Comparison of ENCODE assay signal across 12 mouse cellular contexts in the genomic region with DNA sequence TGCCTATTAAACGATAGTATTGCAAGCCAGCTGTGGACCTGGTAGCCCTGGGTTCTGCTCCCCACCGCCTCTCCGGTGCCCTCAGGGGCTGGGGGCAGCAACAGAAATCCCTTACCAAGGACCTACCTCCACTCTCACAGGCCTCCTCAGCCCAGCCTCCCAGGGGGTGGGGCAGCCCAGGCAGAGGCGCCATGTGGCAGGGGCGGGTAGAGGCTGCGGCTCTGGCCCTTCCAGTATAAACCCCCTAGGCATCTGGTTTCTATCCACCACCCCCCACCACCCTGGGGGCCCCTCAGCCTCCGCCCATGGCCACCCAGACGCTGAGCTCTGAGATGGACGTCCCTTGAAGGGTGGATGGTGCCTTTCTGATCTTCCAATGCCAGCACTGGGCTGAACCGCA. TPM values are rescaled to one million over a fixed set of nuclear protein-coding genes. Genes with fewer than 3 reads are reported as not detected.
DNase-seq lines count a peak whose midpoint lies in the region; ATAC-seq and TF ChIP-seq lines count a peak whose summit lies in the region.
"Had no signal": no experiment of that assay in that cellular context is flagged by ENCODE, and none has a peak within 500 bp of the region (broad histone marks: within the 10 kb centered on the region; RNA-seq: fewer than 3 reads in every experiment).

No protein-coding gene starts in this region.

- ATAC-seq in heart, embryonic 14.5 days (ENCODE audit: insufficient number of reproducible peaks, insufficient read depth, low FRiP score, low read depth): peak; percentile 19; the same call in 1 of the 2 replicates
- peak; percentile 59; the same call in 1 of the 2 replicates for ATAC-seq in embryonic facial prominence, embryonic 11.5 days (replicated peaks; ENCODE audit: insufficient number of reproducible peaks, low FRiP score, low TSS enrichment, low read depth)
- ATAC-seq in limb, embryonic 12.5 days (ENCODE audit: insufficient number of reproducible peaks, insufficient read depth, low FRiP score, low TSS enrichment, low read depth): peak; percentile 71
- ATAC-seq: activated CD4-positive, CD25-positive, alpha-beta regulatory T cell, adult 4 months had no signal

- H3K9ac ChIP-seq in heart, embryonic 14.5 days (ENCODE audit: low read length): peak overlapping the region; percentile 55
- H3K9ac ChIP-seq in embryonic facial prominence, embryonic 11.5 days (replicated peaks; ENCODE audit: low read length): peak overlapping the region; percentile 39
- H3K9ac ChIP-seq in limb, embryonic 12.5 days (replicated peaks): peak overlapping the region; percentile 46
- H3K9ac ChIP-seq: hindbrain, embryonic 15.5 days had no signal

- no peak for DNase-seq in heart, adult 11 months
- peak; percentile 74 for DNase-seq in embryonic facial prominence, embryonic 11.5 days (ENCODE audit: low spot score)
- DNase-seq in left cerebral cortex, adult 11 months (ENCODE audit: low spot score): no peak
- no peak for DNase-seq in cerebellum, adult 11-12 months
- DNase-seq in layer of hippocampus, adult 2 months (ENCODE audit: low spot score in 2 of 2): no peak

- H3K27me3 ChIP-seq in heart, embryonic 14.5 days (ENCODE audit: control insufficient read depth, insufficient read depth, low read length): peaks cover 4% of the 10 kb centered on the region; the same call in 1 of the 2 replicates
- peaks cover 88% of the 10 kb centered on the region for H3K27me3 ChIP-seq in E14TG2a.4 (ENCODE audit: insufficient read depth, low read length)
- H3K27me3 ChIP-seq in embryonic facial prominence, embryonic 11.5 days (ENCODE audit: control insufficient read depth, insufficient read depth, low read length): no peaks in the 10 kb centered on the region; the same call in 1 of the 2 replicates
- no peaks in the 10 kb centered on the region for H3K27me3 ChIP-seq in limb, embryonic 12.5 days

- 5% methylated on average over 10 of the region's 10 CpGs for WGBS in heart, embryonic 14.5 days
- WGBS in embryonic facial prominence, embryonic 11.5 days: 2% methylated on average over 10 of the region's 10 CpGs
- WGBS in limb, embryonic 12.5 days: 2% methylated on average over 10 of the region's 10 CpGs

- no peaks in the 10 kb centered on the region for H3K9me3 ChIP-seq in heart, embryonic 14.5 days (ENCODE audit: control insufficient read depth, low read length)
- no peaks in the 10 kb centered on the region for H3K9me3 ChIP-seq in E14TG2a.4 (ENCODE audit: low read length)
- no peaks in the 10 kb centered on the region for H3K9me3 ChIP-seq in embryonic facial prominence, embryonic 11.5 days (replicated peaks; ENCODE audit: control insufficient read depth, low read length)
- H3K9me3 ChIP-seq in limb, embryonic 12.5 days: no peaks in the 10 kb centered on the region
- H3K9me3 ChIP-seq: hindbrain, embryonic 15.5 days had no signal

- peaks cover 11 to 16% of the 10 kb centered on the region in 2 experiments; a peak in 3 of 4 replicates for H3K4me1 ChIP-seq in heart, embryonic 14.5 days (ENCODE audit: control insufficient read depth in 2 of 2, insufficient read depth in 2 of 2, low read length in 2 of 2)
- peaks cover 43% of the 10 kb centered on the region for H3K4me1 ChIP-seq in E14TG2a.4 (replicated peaks; ENCODE audit: low read depth, low read length)
- H3K4me1 ChIP-seq in embryonic facial prominence, embryonic 11.5 days (ENCODE audit: control insufficient read depth, insufficient read depth, low read length): peaks cover 11% of the 10 kb centered on the region; the same call in 1 of the 2 replicates
- H3K4me1 ChIP-seq in limb, embryonic 12.5 days (replicated peaks): peaks cover 30% of the 10 kb centered on the region

- H3K4me2 ChIP-seq in heart, embryonic 14.5 days (ENCODE audit: low read length): peak overlapping the region; percentile 51
- H3K4me2 ChIP-seq in embryonic facial prominence, embryonic 11.5 days (ENCODE audit: low read depth, low read length): peak overlapping the region; percentile 38
- H3K4me2 ChIP-seq in limb, embryonic 12.5 days: peak overlapping the region; percentile 48
- H3K4me2 ChIP-seq: hindbrain, embryonic 15.5 days had no signal

- H3K4me3 ChIP-seq in heart, embryonic 14.5 days (ENCODE audit: control insufficient read depth in 1 of 2, insufficient read depth in 1 of 2, low read depth in 1 of 2, low read length in 2 of 2): peak overlapping the region; percentile 1 to 9; a peak in 1 of 4 replicates
- peak overlapping the region; percentile 68 for H3K4me3 ChIP-seq in E14TG2a.4 (replicated peaks; ENCODE audit: low read length)
- peak overlapping the region; percentile 6; the same call in 1 of the 2 replicates for H3K4me3 ChIP-seq in embryonic facial prominence, embryonic 11.5 days (ENCODE audit: low read depth, low read length)
- 0 out of 2 replicates have a peak overlapping the region, but pooled peaks have one; percentile 15 for H3K4me3 ChIP-seq in limb, embryonic 12.5 days (replicated peaks)
- H3K4me3 ChIP-seq in layer of hippocampus, adult 2 months: no peak overlapping the region
- H3K4me3 ChIP-seq: erythroblast, embryonic 14.5 days; hindbrain, embryonic 15.5 days had no signal

- H3K27ac ChIP-seq in heart, embryonic 14.5 days (replicated peaks in 1 of 2; ENCODE audit: control insufficient read depth in 1 of 2, insufficient read depth in 1 of 2, low read depth in 2 of 2, low read length in 2 of 2): no peak overlapping the region
- H3K27ac ChIP-seq in embryonic facial prominence, embryonic 11.5 days (replicated peaks; ENCODE audit: low read depth, low read length): peak overlapping the region; percentile 62
- H3K27ac ChIP-seq in limb, embryonic 12.5 days: peak overlapping the region; percentile 54; the same call in 1 of the 2 replicates
- H3K27ac ChIP-seq in layer of hippocampus, adult 2 months: no peak overlapping the region
- H3K27ac ChIP-seq: hindbrain, embryonic 15.5 days had no signal

- TF ChIP-seq CTCF in E14TG2a.4 (conservative IDR thresholded peaks at IDR 0.05; ENCODE audit: low read length): no peak
- no peak for TF ChIP-seq CTCF in layer of hippocampus, adult 2 months (conservative IDR thresholded peaks at IDR 0.05)

- no peaks in the 10 kb centered on the region for H3K36me3 ChIP-seq in heart, embryonic 14.5 days (ENCODE audit: control insufficient read depth, insufficient read depth, low read length)
- no peaks in the 10 kb centered on the region for H3K36me3 ChIP-seq in E14TG2a.4 (ENCODE audit: insufficient read depth, low read length)
- H3K36me3 ChIP-seq in embryonic facial prominence, embryonic 11.5 days (replicated peaks; ENCODE audit: control insufficient read depth, insufficient read depth, low read depth, low read length): no peaks in the 10 kb centered on the region
- H3K36me3 ChIP-seq in limb, embryonic 12.5 days: no peaks in the 10 kb centered on the region
- H3K36me3 ChIP-seq: hindbrain, embryonic 15.5 days had no signal

RNA-seq across cellular contexts. Expression of a gene that starts 3.7 kb away (rescaled TPM):
- polyA plus RNA-seq in heart, embryonic 14.5 days (2014; fragmentation: Nextera tagmentation; extraction: Ambion mirVana): 0.22 TPM in 1 of 2 replicates, not detected in the other
- polyA plus RNA-seq in embryonic facial prominence, embryonic 11.5 days (2014; fragmentation: Nextera tagmentation; extraction: Ambion mirVana): 2.4 and 3.0 TPM in 2 replicates
- 3.1 and 4.3 TPM in 2 replicates for polyA plus RNA-seq in limb, embryonic 12.5 days (2016; fragmentation: Nextera tagmentation; extraction: Ambion mirVana)
- total RNA-seq in layer of hippocampus, adult 2 months (2021): under 1 TPM; 0.32 to 0.49 TPM
- total RNA-seq: megakaryocyte, adult 5-6 weeks had no signal
- polyA plus RNA-seq: activated CD4-positive, CD25-positive, alpha-beta regulatory T cell, adult 4 months; erythroblast, embryonic 14.5 days had no signal

RNA-seq across cellular contexts. Expression of a gene that starts 20.2 kb away (rescaled TPM):
- 45.0 and 48.4 TPM in 2 replicates for polyA plus RNA-seq in heart, embryonic 14.5 days (2014; fragmentation: Nextera tagmentation; extraction: Ambion mirVana)
- polyA plus RNA-seq in embryonic facial prominence, embryonic 11.5 days (2014; fragmentation: Nextera tagmentation; extraction: Ambion mirVana): 98.3 and 102 TPM in 2 replicates
- polyA plus RNA-seq in limb, embryonic 12.5 days (2016; fragmentation: Nextera tagmentation; extraction: Ambion mirVana): 95.6 and 99.6 TPM in 2 replicates
- total RNA-seq in layer of hippocampus, adult 2 months (2021): 10 to 100 TPM; 24.5 to 26.5 TPM

RNA-seq across cellular contexts. Expression of a gene that starts 35.2 kb away (rescaled TPM):
- 8.0 and 8.2 TPM in 2 replicates for polyA plus RNA-seq in heart, embryonic 14.5 days (2014; fragmentation: Nextera tagmentation; extraction: Ambion mirVana)
- 12.8 and 13.9 TPM in 2 replicates for polyA plus RNA-seq in embryonic facial prominence, embryonic 11.5 days (2014; fragmentation: Nextera tagmentation; extraction: Ambion mirVana)
- polyA plus RNA-seq in limb, embryonic 12.5 days (2016; fragmentation: Nextera tagmentation; extraction: Ambion mirVana): 11.1 and 12.1 TPM in 2 replicates
- 10 to 100 TPM; 23.1 to 33.0 TPM for total RNA-seq in layer of hippocampus, adult 2 months (2021)

RNA-seq across cellular contexts. Expression of a gene that starts 39.2 kb away (rescaled TPM):
- polyA plus RNA-seq in heart, embryonic 14.5 days (2014; fragmentation: Nextera tagmentation; extraction: Ambion mirVana): 59.9 and 72.7 TPM in 2 replicates
- polyA plus RNA-seq in embryonic facial prominence, embryonic 11.5 days (2014; fragmentation: Nextera tagmentation; extraction: Ambion mirVana): 101 and 103 TPM in 2 replicates
- polyA plus RNA-seq in limb, embryonic 12.5 days (2016; fragmentation: Nextera tagmentation; extraction: Ambion mirVana): 117 and 120 TPM in 2 replicates
- 10 to 100 TPM; 61.0 to 70.2 TPM for total RNA-seq in layer of hippocampus, adult 2 months (2021)

RNA-seq across cellular contexts. Expression of a gene that starts 44.8 kb away (rescaled TPM):
- polyA plus RNA-seq in heart, embryonic 14.5 days (2014; fragmentation: Nextera tagmentation; extraction: Ambion mirVana): 397 and 431 TPM in 2 replicates
- polyA plus RNA-seq in embryonic facial prominence, embryonic 11.5 days (2014; fragmentation: Nextera tagmentation; extraction: Ambion mirVana): 453 and 469 TPM in 2 replicates
- polyA plus RNA-seq in limb, embryonic 12.5 days (2016; fragmentation: Nextera tagmentation; extraction: Ambion mirVana): 431 and 445 TPM in 2 replicates
- 100 to 1,000 TPM; 433 to 437 TPM for total RNA-seq in layer of hippocampus, adult 2 months (2021)

Comparison
In these comparisons a context has a peak if more than half of its experiments do, and no peak if none do; other contexts are left out.
1. ATAC-seq: peak in every context shown above with its lines; median percentile 71 in limb, embryonic 12.5 days; 59 in embryonic facial prominence, embryonic 11.5 days; 19 in heart, embryonic 14.5 days.
2. H3K27ac ChIP-seq: peak in embryonic facial prominence, embryonic 11.5 days (single experiment) and limb, embryonic 12.5 days (single experiment); none in heart, embryonic 14.5 days (0 of 2) and layer of hippocampus, adult 2 months (single experiment).
3. Peak in every context shown above with its lines, with median percentiles within 50 percentile points of each other: H3K4me2 ChIP-seq and H3K9ac ChIP-seq.